Mouse (Mus musculus) lung, embryonic 16.5 days (tissue): ENCODE results near the gene Grk5. TPM values are rescaled to one million over a fixed set of nuclear protein-coding genes. Genes with fewer than 3 reads are reported as not detected.
A peak's percentile ranks its signal among the peaks of the same experiment; 100 is the strongest.

ENCODE experiments used
- ATAC-seq: fragments of 200-750 bp; cut with Nextera tagmentation; 2 replicates; pipeline ENCODE4 v1.8.0; 2017; ENCODE audit warnings: low read depth, mild to moderate bottlenecking, moderate library complexity
- H3K27ac ChIP-seq: fragments of 300-500 bp; sonication (generic); 2 replicates; pipeline ENCODE4 v1.5.1; 2014; ENCODE audit warnings: mild to moderate bottlenecking, control low read depth, low read length
- H3K27me3 ChIP-seq: fragments of 300-500 bp; sonication (generic); 2 replicates; pipeline ENCODE4 v1.6.1; 2014; ENCODE audit warnings: low read depth, low read length, mixed read lengths; ENCODE audit not compliant: control insufficient read depth, insufficient read depth
- H3K36me3 ChIP-seq: fragments of 300-500 bp; sonication (generic); 2 replicates; pipeline ENCODE4 v1.6.1; 2014; ENCODE audit warnings: low read length; ENCODE audit not compliant: control insufficient read depth, insufficient read depth
- H3K4me1 ChIP-seq: fragments of 300-500 bp; sonication (generic); replicated peaks from 2 replicates; pipeline ENCODE4 v1.6.1; 2014; ENCODE audit warnings: low read length, mixed read lengths; ENCODE audit not compliant: control insufficient read depth, insufficient read depth
- H3K4me2 ChIP-seq: fragments of 300-500 bp; sonication (generic); 2 replicates; pipeline ENCODE4 v1.6.1; 2014; ENCODE audit warnings: low read depth, low read length, control low read depth
- H3K4me3 ChIP-seq: fragments of 300-500 bp; sonication (generic); 2 replicates; pipeline ENCODE4 v1.5.1; 2014; ENCODE audit warnings: mild to moderate bottlenecking, low read length, control low read depth
- H3K9ac ChIP-seq: fragments of 300-500 bp; sonication (generic); 2 replicates; pipeline ENCODE4 v1.6.1; 2014; ENCODE audit warnings: low read length, control low read depth
- H3K9me3 ChIP-seq: fragments of 300-500 bp; sonication (generic); 2 replicates; pipeline ENCODE4 v1.6.1; 2016; ENCODE audit warnings: low read length; ENCODE audit not compliant: control insufficient read depth
- WGBS: fragments of 180-500 bp; shearing (Covaris S2); extraction: QIAGEN DNeasy Blood & Tissue Kit; methylation state at CpG from one replicate; pipeline ENCODE4 v1.1.7; 2014; 5-methylcytosine and 5-hydroxymethylcytosine counted together
- polyA plus RNA-seq: library from polyadenylated mRNA; unstranded; fragments of >200 nt; fragmentation: Nextera tagmentation; extraction: Ambion mirVana; gene quantifications from 2 replicates; pipeline ENCODE4 v1.2.1, GENCODE M21; 2015

Grk5 gene
- polyA plus RNA-seq, 1 experiment from 2014 or later: 4.9 TPM

- Histone ChIP-seq H3K9me3 (no peaks in the 10 kb centered on the region), H3K4me1 (peaks cover 6% of the 10 kb centered on the region), H3K4me3 (peak overlapping the region; percentile 97), H3K27ac (no peak overlapping the region), H3K9ac (peak overlapping the region; percentile 95), H3K36me3 (no peaks in the 10 kb centered on the region), H3K4me2 (peak overlapping the region; percentile 80), H3K27me3 (no peaks in the 10 kb centered on the region)
- no peak for ATAC-seq
- 18% methylated on average over 4 of the region's 4 CpGs for WGBS
Measured at GRCm38 (mm10) chr19:61141299-61141698, 251.8 kb downstream of the Grk5 start.

Other genes with a start within 250 kb of the Grk5 start
- gene Nanos1, start 133.8 kb upstream of the Grk5 start, polyA plus RNA-seq: 1.1 TPM in 2 replicates
- gene Eif3a, start 99.1 kb upstream of the Grk5 start, polyA plus RNA-seq: 125 TPM in 2 replicates
- 30.9 and 33.7 TPM in 2 replicates for gene Fam45a, start 78.2 kb upstream of the Grk5 start, polyA plus RNA-seq
- 6.0 and 7.3 TPM in 2 replicates for gene Sfxn4, start 28.3 kb upstream of the Grk5 start, polyA plus RNA-seq
- gene Prdx3, start 15.2 kb upstream of the Grk5 start, polyA plus RNA-seq: 111 and 120 TPM in 2 replicates